Mouse (Mus musculus): ENCODE data around the gene Elovl6. TPM values are rescaled to one million over a fixed set of nuclear protein-coding genes. Genes with fewer than 3 reads are reported as not detected.

The Elovl6 gene
- 9.2 TPM for polyA plus RNA-seq (2017; shearing (Covaris generic))

GRCm38 (mm10) chr3:129532180-129532864 lies at the start of gene Elovl6:
TSS of gene Elovl6 (plus strand) at chr3:129532355.

Other genes starting within 250 kb of the Elovl6 start
- 0.14 TPM for gene Enpep, start 199.6 kb upstream of the Elovl6 start, polyA plus RNA-seq (2017; shearing (Covaris generic))
- 1.2 TPM for gene Egf, start 223.0 kb downstream of the Elovl6 start, polyA plus RNA-seq (2017; shearing (Covaris generic))

All from CD4-positive, CD25-positive, alpha-beta regulatory T cell (primary cell).